Mouse (Mus musculus): Measurements from ENCODE around the gene Mchr1. TPM values are rescaled to one million over a fixed set of nuclear protein-coding genes. Genes with fewer than 3 reads are reported as not detected.
"Not testable (repeated sequence)": the region's sequence is repeated elsewhere in the genome, so short reads cannot be mapped to it uniquely, and the experiment has no call there.

The Mchr1 gene
- total RNA-seq (2021), result 10 to 100 TPM; 24.3 to 28.6 TPM
- long read RNA-seq, transcript Mchr1-201 (2 exons, 2,189 nt), result major isoform, 48 of 49 reads
- long read RNA-seq, partial matches to known transcripts, result 0 of 49 reads
- long read RNA-seq, other reads (novel, unspliced or antisense), result 1 of 49 reads

GRCm38 (mm10) chr15:81235086-81235920 lies at the start of gene Mchr1:
Mchr1 (plus strand) TSS chr15:81235499.
- DNase-seq (ENCODE audit: low spot score in 2 of 2), result peak; percentile 60 to 65

- no peak for DNase-seq (ENCODE audit: low spot score in 2 of 2)
Measured at GRCm38 (mm10) chr15:81189061-81189460, 46.2 kb upstream of the Mchr1 start.

GRCm38 (mm10) chr15:81190011-81190629 lies 45.2 kb upstream of the Mchr1 start:
- DNase-seq (ENCODE audit: low spot score in 2 of 2), result peak in 1 of 2 experiments; percentile 23

GRCm38 (mm10) chr15:81190630-81191178 lies 44.6 kb upstream of the Mchr1 start, which contains the start of gene Mrtfa:
Mrtfa (minus strand) TSS chr15:81190757.
- peak; percentile 99 to 100 for DNase-seq (ENCODE audit: low spot score in 2 of 2)

- peak in 1 of 2 experiments; percentile 47 for DNase-seq (ENCODE audit: low spot score in 2 of 2)
Measured at GRCm38 (mm10) chr15:81191303-81191702, 44.0 kb upstream of the Mchr1 start.

GRCm38 (mm10) chr15:81192316-81192715 lies 43.0 kb upstream of the Mchr1 start:
- no peak for DNase-seq (ENCODE audit: low spot score in 2 of 2)

GRCm38 (mm10) chr15:81192858-81193257 lies 42.4 kb upstream of the Mchr1 start:
- no peak for DNase-seq (ENCODE audit: low spot score in 2 of 2)

- DNase-seq (ENCODE audit: low spot score in 2 of 2), result no peak
Measured at GRCm38 (mm10) chr15:81194791-81195190, 40.5 kb upstream of the Mchr1 start.

- no peak for DNase-seq (ENCODE audit: low spot score in 2 of 2)
Measured at GRCm38 (mm10) chr15:81195447-81195846, 39.9 kb upstream of the Mchr1 start.

GRCm38 (mm10) chr15:81197197-81197596 lies 38.1 kb upstream of the Mchr1 start:
- DNase-seq (ENCODE audit: low spot score in 2 of 2), result no peak

GRCm38 (mm10) chr15:81198447-81198846 lies 36.9 kb upstream of the Mchr1 start:
- no peak for DNase-seq (ENCODE audit: low spot score in 2 of 2)

- DNase-seq (ENCODE audit: low spot score in 2 of 2), result peak in 1 of 2 experiments; percentile 79
Measured at GRCm38 (mm10) chr15:81199372-81199959, 35.8 kb upstream of the Mchr1 start.

GRCm38 (mm10) chr15:81202462-81202861 lies 32.8 kb upstream of the Mchr1 start:
- DNase-seq (ENCODE audit: low spot score in 2 of 2), result no peak

- no peak for DNase-seq (ENCODE audit: low spot score in 2 of 2)
Measured at GRCm38 (mm10) chr15:81210496-81210895, 24.8 kb upstream of the Mchr1 start.

GRCm38 (mm10) chr15:81212976-81213375 lies 22.3 kb upstream of the Mchr1 start:
- no peak for DNase-seq (ENCODE audit: low spot score in 2 of 2)

- peak; percentile 73 to 88 for DNase-seq (ENCODE audit: low spot score in 2 of 2)
Measured at GRCm38 (mm10) chr15:81216906-81217653, 18.2 kb upstream of the Mchr1 start.

GRCm38 (mm10) chr15:81219054-81219453 lies 16.2 kb upstream of the Mchr1 start:
- DNase-seq (ENCODE audit: low spot score in 2 of 2), result no peak

GRCm38 (mm10) chr15:81220051-81220450 lies 15.2 kb upstream of the Mchr1 start:
- not testable (repeated sequence) for DNase-seq (ENCODE audit: low spot score in 2 of 2)

- no peak for DNase-seq (ENCODE audit: low spot score in 2 of 2)
Measured at GRCm38 (mm10) chr15:81221446-81221845, 13.9 kb upstream of the Mchr1 start.

- DNase-seq (ENCODE audit: low spot score in 2 of 2), result no peak
Measured at GRCm38 (mm10) chr15:81225016-81225415, 10.3 kb upstream of the Mchr1 start.

GRCm38 (mm10) chr15:81225732-81226131 lies 9.6 kb upstream of the Mchr1 start:
- no peak for DNase-seq (ENCODE audit: low spot score in 2 of 2)

Data from layer of hippocampus, adult 18-20 months (tissue).